Mouse (Mus musculus): Measurements from ENCODE around the gene Atg4d.

DNA sequence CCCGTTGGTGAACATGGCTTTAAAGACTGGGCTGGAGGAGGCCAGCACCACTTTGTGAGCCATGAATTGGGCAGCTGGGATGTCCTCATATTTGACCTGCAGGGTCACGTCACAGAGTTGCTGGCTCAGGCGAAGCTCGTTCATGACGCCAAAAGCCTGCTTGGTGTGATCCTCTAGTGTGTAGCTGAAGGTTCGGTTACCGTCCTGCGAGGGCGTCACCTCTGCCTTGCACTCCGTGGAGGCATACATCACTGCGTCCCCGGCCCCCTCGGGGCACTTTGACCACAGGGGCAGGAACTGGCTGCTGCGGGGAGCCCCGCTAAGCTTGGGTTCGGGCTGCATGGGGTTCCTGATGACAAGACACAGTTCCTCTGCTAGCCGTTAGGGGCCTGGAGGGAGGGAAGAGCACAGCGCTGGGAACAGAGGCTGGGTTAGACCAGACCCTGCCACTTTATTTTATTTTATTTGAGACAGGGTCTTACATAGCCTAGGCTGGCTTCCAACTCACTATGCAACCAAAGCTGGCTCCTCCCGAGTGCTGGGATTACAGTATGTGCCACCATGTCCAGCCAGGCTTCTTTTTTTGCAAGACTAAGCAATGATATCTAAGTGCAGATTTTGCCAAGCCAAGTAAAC lies 27.6 kb upstream of the Atg4d start:
- TF ChIP-seq CTCF (IDR thresholded peaks at IDR 0.05; ENCODE audit: insufficient read depth, low read length): peak; percentile 16; the same call in 1 of the 2 replicates
- TF ChIP-seq POLR2A (IDR thresholded peaks at IDR 0.05; ENCODE audit: borderline replicate concordance, extremely low read depth, low read depth, low read length): no peak
